In the genomic region with DNA sequence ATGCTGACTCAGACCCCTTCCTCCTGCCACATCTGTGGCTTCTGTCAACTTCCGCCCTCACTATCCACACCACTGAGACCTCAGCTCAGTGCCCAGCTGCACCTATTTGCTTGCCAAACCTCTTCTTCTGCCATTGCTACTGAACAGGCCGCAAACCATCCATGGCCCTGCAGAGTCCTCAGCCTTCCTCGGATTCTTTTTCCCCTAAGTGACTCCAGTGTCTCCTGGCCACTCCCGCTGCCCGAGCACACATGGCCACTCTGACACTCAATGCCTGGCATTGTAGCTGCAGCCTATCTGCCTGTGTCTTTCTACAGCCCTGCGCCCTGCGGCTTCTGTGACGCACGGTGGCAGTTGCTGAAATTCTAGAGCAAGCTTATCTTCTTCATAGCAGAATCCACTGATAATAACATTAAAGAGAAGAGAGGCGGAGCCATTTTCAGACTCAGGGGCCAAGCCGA, we compare ENCODE assay signal across 12 mouse cellular contexts.
DNase-seq lines count a peak whose midpoint lies in the region; ATAC-seq and TF ChIP-seq lines count a peak whose summit lies in the region.
"Had no signal": no experiment of that assay in that cellular context is flagged by ENCODE, and none has a peak within 500 bp of the region (broad histone marks: within the 10 kb centered on the region; RNA-seq: fewer than 3 reads in every experiment).

No protein-coding gene starts in this region.

- no peak for TF ChIP-seq POLR2A in spleen, adult 2 months (IDR thresholded peaks at IDR 0.05; ENCODE audit: low read depth, low read length)
- TF ChIP-seq POLR2A in heart, adult 2 months (IDR thresholded peaks at IDR 0.05; ENCODE audit: insufficient read depth, low read depth, low read length): no peak

- DNase-seq in spleen, adult 2 months (ENCODE audit: low read depth in 1 of 2, low spot score in 2 of 2): no peak
- DNase-seq in spleen, adult 18-20 months: no peak
- DNase-seq in heart, adult 2 months: peak; percentile 45 to 46
- DNase-seq in limb, embryonic 11.5 days (ENCODE audit: low spot score): peak; percentile 17
- no peak for DNase-seq in cerebellum, postnatal 14 days
- DNase-seq in urinary bladder, postnatal 14 days (ENCODE audit: low spot score): no peak
- DNase-seq in left cerebral cortex, postnatal 36 days (ENCODE audit: low spot score in 2 of 2): no peak
- DNase-seq: kidney, adult 18-20 months; midbrain, embryonic 14.5 days had no signal

- H3K4me2 ChIP-seq in limb, embryonic 11.5 days (ENCODE audit: low read depth, severe bottlenecking): no peak overlapping the region
- H3K4me2 ChIP-seq: embryonic facial prominence, embryonic 13.5 days; neural tube, embryonic 15.5 days had no signal

- 65% methylated on average over 11 of the region's 11 CpGs for WGBS in spleen, adult 2 months
- 42% methylated on average over 11 of the region's 11 CpGs for WGBS in heart, adult 2 months
- 85% methylated on average over 11 of the region's 11 CpGs for WGBS in limb, embryonic 11.5 days

- no peaks in the 10 kb centered on the region for H3K9me3 ChIP-seq in limb, embryonic 11.5 days (ENCODE audit: control insufficient read depth, low read length)
- H3K9me3 ChIP-seq: embryonic facial prominence, embryonic 13.5 days; neural tube, embryonic 15.5 days had no signal

- H3K27me3 ChIP-seq in spleen, adult 2 months (ENCODE audit: control insufficient read depth, insufficient read depth, low read length): no peaks in the 10 kb centered on the region
- H3K27me3 ChIP-seq in heart, adult 2 months (ENCODE audit: control insufficient read depth, insufficient read depth, low read length): no peaks in the 10 kb centered on the region
- no peaks in the 10 kb centered on the region for H3K27me3 ChIP-seq in limb, embryonic 11.5 days (ENCODE audit: control insufficient read depth, insufficient read depth, low read length)
- H3K27me3 ChIP-seq: embryonic facial prominence, embryonic 13.5 days; neural tube, embryonic 15.5 days; Patski had no signal

- no peak for TF ChIP-seq EP300 in heart, adult 2 months (IDR thresholded peaks at IDR 0.05; ENCODE audit: insufficient read depth, low read depth, low read length)

- H3K79me2 ChIP-seq in heart, adult 2 months (replicated peaks; ENCODE audit: control insufficient read depth, insufficient read depth, low read length): no peaks in the 10 kb centered on the region

- TF ChIP-seq CTCF in spleen, adult 2 months (IDR thresholded peaks at IDR 0.05; ENCODE audit: extremely low read depth, insufficient read depth, insufficient read length, insufficient replicate concordance): no peak
- no peak for TF ChIP-seq CTCF in heart, adult 2 months (IDR thresholded peaks at IDR 0.05)

- no peak for ATAC-seq in limb, embryonic 11.5 days (ENCODE audit: insufficient number of reproducible peaks, low FRiP score, low TSS enrichment, low read depth)
- ATAC-seq: Patski had no signal

- H3K4me1 ChIP-seq in spleen, adult 2 months (ENCODE audit: control insufficient read depth, insufficient read depth, insufficient read length): peaks cover 12% of the 10 kb centered on the region; the same call in 1 of the 2 replicates
- peaks cover 41% of the 10 kb centered on the region for H3K4me1 ChIP-seq in heart, adult 2 months (ENCODE audit: control insufficient read depth, insufficient read depth, low read length)
- peaks cover 15% of the 10 kb centered on the region for H3K4me1 ChIP-seq in limb, embryonic 11.5 days (ENCODE audit: control insufficient read depth, insufficient read depth, low read length)

- H3K4me3 ChIP-seq in spleen, adult 2 months (ENCODE audit: extremely low read depth, insufficient read depth, insufficient read length): no peak overlapping the region
- no peak overlapping the region for H3K4me3 ChIP-seq in heart, adult 2 months
- no peak overlapping the region for H3K4me3 ChIP-seq in limb, embryonic 11.5 days (ENCODE audit: low read depth, low read length)
- H3K4me3 ChIP-seq: embryonic facial prominence, embryonic 13.5 days; neural tube, embryonic 15.5 days had no signal

- intact Hi-C loops in heart, adult 2 months (cut with DNase I): loop anchor here (2.0 kb wide), 2 partner anchors 14 to 96 kb away; no protein-coding TSS in a partner anchor
- intact Hi-C loops in left cerebral cortex, postnatal 36 days (cut with DNase I): no loop called here

- H3K9ac ChIP-seq in heart, adult 2 months (ENCODE audit: low read depth, low read length): no peak overlapping the region
- H3K9ac ChIP-seq in limb, embryonic 11.5 days (ENCODE audit: low read length): no peak overlapping the region
- H3K9ac ChIP-seq: embryonic facial prominence, embryonic 13.5 days; neural tube, embryonic 15.5 days had no signal

- peak overlapping the region; percentile 25; the same call in 1 of the 2 replicates for H3K27ac ChIP-seq in spleen, adult 2 months (ENCODE audit: insufficient read depth, low read length)
- peak overlapping the region; percentile 94 for H3K27ac ChIP-seq in heart, adult 2 months
- no peak overlapping the region for H3K27ac ChIP-seq in limb, embryonic 11.5 days (replicated peaks; ENCODE audit: low read depth, low read length)
- H3K27ac ChIP-seq: embryonic facial prominence, embryonic 13.5 days; neural tube, embryonic 15.5 days had no signal

- H3K36me3 ChIP-seq in spleen, adult 2 months (ENCODE audit: control insufficient read depth, insufficient read depth, low read length): no peaks in the 10 kb centered on the region
- H3K36me3 ChIP-seq in heart, adult 2 months (ENCODE audit: control insufficient read depth, insufficient read depth, low read length): peaks cover 14% of the 10 kb centered on the region; the same call in 1 of the 2 replicates
- no peaks in the 10 kb centered on the region for H3K36me3 ChIP-seq in limb, embryonic 11.5 days (ENCODE audit: control insufficient read depth, insufficient read depth, low read length)
- H3K36me3 ChIP-seq: embryonic facial prominence, embryonic 13.5 days; neural tube, embryonic 15.5 days had no signal

Comparison
In these comparisons a context has a peak if more than half of its experiments do, and no peak if none do; other contexts are left out.
1. DNase-seq: peak in heart, adult 2 months (2 of 2) and limb, embryonic 11.5 days (single experiment); none in spleen, adult 2 months (0 of 2), spleen, adult 18-20 months (0 of 2), cerebellum, postnatal 14 days (0 of 2), urinary bladder, postnatal 14 days (single experiment) and left cerebral cortex, postnatal 36 days (0 of 2).